8 mouse cellular contexts compared by ENCODE assay signal in the genomic region with DNA sequence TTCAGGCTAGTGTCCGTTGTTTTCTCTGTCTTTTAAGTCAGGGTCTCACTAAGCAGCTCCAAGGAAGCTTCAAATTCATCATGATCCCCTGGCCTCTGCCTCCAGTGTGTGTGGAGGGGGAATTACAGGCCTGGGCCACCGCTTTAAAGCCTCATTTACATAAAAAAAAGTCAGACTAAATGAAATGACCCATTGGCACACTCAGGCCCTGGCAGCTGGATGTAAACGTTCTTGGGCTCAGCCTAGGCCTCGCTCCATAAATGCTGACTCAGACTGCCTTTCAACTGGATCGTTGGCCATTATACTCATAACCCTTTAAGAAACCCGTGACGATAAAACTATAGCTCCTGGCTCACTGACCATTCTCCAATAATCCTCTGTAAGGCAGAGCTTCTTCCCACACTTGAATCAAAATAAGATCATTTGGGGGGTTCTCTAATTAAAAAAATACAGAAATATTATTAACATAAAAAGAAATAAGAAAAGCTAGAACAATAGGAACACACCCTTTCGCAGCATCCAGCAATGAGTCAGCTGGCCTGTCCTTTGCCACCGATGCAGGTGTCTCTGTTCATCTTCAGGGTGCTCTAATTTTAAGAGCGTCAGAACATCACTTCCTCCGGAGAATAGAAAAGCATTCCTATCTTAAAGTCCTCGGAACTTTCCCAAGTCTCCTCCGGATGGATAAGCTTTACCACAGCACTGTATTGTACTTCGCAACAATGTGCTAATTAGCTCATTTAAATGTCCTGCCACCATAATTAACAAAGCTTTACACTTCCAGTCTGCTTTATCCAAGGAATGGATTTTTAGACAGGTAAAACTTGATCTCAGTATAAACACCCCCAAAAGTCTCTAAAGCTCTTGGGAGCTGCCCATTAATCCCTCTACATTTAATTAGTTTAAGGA. TPM values are rescaled to one million over a fixed set of nuclear protein-coding genes. Genes with fewer than 3 reads are reported as not detected.
DNase-seq lines count a peak whose midpoint lies in the region; ATAC-seq and TF ChIP-seq lines count a peak whose summit lies in the region.

No protein-coding gene starts in this region.

- no peak for TF ChIP-seq CTCF in hindbrain, postnatal 0 days (IDR thresholded peaks at IDR 0.05; ENCODE audit: low read depth)

- H3K27me3 ChIP-seq in megakaryocyte, embryonic 14.5 days (replicated peaks), result no peaks in the 10 kb centered on the region
- H3K27me3 ChIP-seq in hindbrain, postnatal 0 days (ENCODE audit: insufficient read depth, low read length), result no peaks in the 10 kb centered on the region
- no peaks in the 10 kb centered on the region for H3K27me3 ChIP-seq in midbrain, embryonic 12.5 days

- WGBS in hindbrain, postnatal 0 days, result 15% methylated on average over 14 of the region's 14 CpGs
- 12% methylated on average over 14 of the region's 14 CpGs for WGBS in midbrain, embryonic 12.5 days

- peak; percentile 37 for DNase-seq in embryo, embryonic 11 days
- DNase-seq in hindbrain, postnatal 0 days (ENCODE audit: low spot score), result peak; percentile 39
- no peak for DNase-seq in thymus, postnatal 10 days (ENCODE audit: low spot score in 2 of 2)
- DNase-seq in cerebellum, postnatal 4 days (ENCODE audit: low spot score in 2 of 2), result no peak

- no peak overlapping the region for H3K9ac ChIP-seq in hindbrain, postnatal 0 days (replicated peaks; ENCODE audit: low read length)
- no peak overlapping the region for H3K9ac ChIP-seq in midbrain, embryonic 12.5 days (replicated peaks)

- peaks cover 3% of the 10 kb centered on the region; the same call in 1 of the 2 replicates for H3K9me3 ChIP-seq in megakaryocyte, embryonic 14.5 days
- H3K9me3 ChIP-seq in hindbrain, postnatal 0 days (ENCODE audit: low read length), result no peaks in the 10 kb centered on the region
- no peaks in the 10 kb centered on the region; the same call in 1 of the 2 replicates for H3K9me3 ChIP-seq in midbrain, embryonic 12.5 days

- no peak for ATAC-seq in megakaryocyte, adult 5-6 weeks (ENCODE audit: poor library complexity, severe bottlenecking)
- peak; percentile 22; the same call in 1 of the 2 replicates for ATAC-seq in hindbrain, postnatal 0 days
- peak; percentile 47; the same call in 1 of the 2 replicates for ATAC-seq in midbrain, embryonic 12.5 days (ENCODE audit: low FRiP score, low read depth)
- ATAC-seq in frontal cortex, adult (ENCODE audit: low TSS enrichment), result no peak

- H3K4me2 ChIP-seq in hindbrain, postnatal 0 days (ENCODE audit: low read depth, low read length), result peak overlapping the region; percentile 62
- peak overlapping the region; percentile 71 for H3K4me2 ChIP-seq in midbrain, embryonic 12.5 days (replicated peaks)

- H3K36me3 ChIP-seq in megakaryocyte, embryonic 14.5 days (replicated peaks; ENCODE audit: low read length), result peaks cover 24% of the 10 kb centered on the region
- no peaks in the 10 kb centered on the region for H3K36me3 ChIP-seq in hindbrain, postnatal 0 days (ENCODE audit: insufficient read depth, low read length)
- H3K36me3 ChIP-seq in midbrain, embryonic 12.5 days, result peaks cover 7% of the 10 kb centered on the region; the same call in 1 of the 2 replicates

- H3K27ac ChIP-seq in hindbrain, postnatal 0 days, result peak overlapping the region; percentile 90
- no peak overlapping the region; the same call in 1 of the 2 replicates for H3K27ac ChIP-seq in midbrain, embryonic 12.5 days (replicated peaks)

- peaks cover 16% of the 10 kb centered on the region for H3K4me1 ChIP-seq in megakaryocyte, embryonic 14.5 days
- no peaks in the 10 kb centered on the region for H3K4me1 ChIP-seq in hindbrain, postnatal 0 days (ENCODE audit: insufficient read depth, low read length)
- peaks cover 14% of the 10 kb centered on the region for H3K4me1 ChIP-seq in midbrain, embryonic 12.5 days

- H3K4me3 ChIP-seq in megakaryocyte, embryonic 14.5 days (replicated peaks), result peak overlapping the region; percentile 98
- H3K4me3 ChIP-seq in hindbrain, postnatal 0 days (ENCODE audit: low read length), result peak overlapping the region; percentile 82
- H3K4me3 ChIP-seq in midbrain, embryonic 12.5 days, result peak overlapping the region; percentile 87

RNA-seq across cellular contexts. Expression of gene Acadl, which starts 1.1 kb away (rescaled TPM):
- 1.5 and 3.2 TPM in 2 replicates for polyA plus RNA-seq in megakaryocyte, embryonic 14.5 days (2012; ENCODE audit: insufficient read depth, low replicate concordance)
- total RNA-seq in megakaryocyte, adult 5-6 weeks (2015), result 75.7 and 87.7 TPM in 2 replicates
- total RNA-seq in megakaryocyte, adult 5-6 weeks (2017), result 54.4 and 62.6 TPM in 2 replicates
- total RNA-seq in hindbrain, postnatal 0 days (2014; rRNA removed), result 7.5 and 7.8 TPM in 2 replicates
- 96.9 and 111 TPM in 2 replicates for polyA plus RNA-seq in hindbrain, postnatal 0 days (2015; fragmentation: Nextera tagmentation; extraction: Ambion mirVana)
- 49.2 and 49.9 TPM in 2 replicates for polyA plus RNA-seq in midbrain, embryonic 12.5 days (2016; fragmentation: Nextera tagmentation; extraction: Ambion mirVana)

RNA-seq across cellular contexts. Expression of gene Kansl1l, which starts 44.7 kb away (rescaled TPM):
- 0.27 TPM in 1 of 2 replicates, not detected in the other for polyA plus RNA-seq in megakaryocyte, embryonic 14.5 days (2012; ENCODE audit: insufficient read depth, low replicate concordance)
- total RNA-seq in megakaryocyte, adult 5-6 weeks (2015), result 23.4 and 24.6 TPM in 2 replicates
- 17.9 and 24.6 TPM in 2 replicates for total RNA-seq in megakaryocyte, adult 5-6 weeks (2017)
- 16.4 and 19.3 TPM in 2 replicates for total RNA-seq in hindbrain, postnatal 0 days (2014; rRNA removed)
- 10.1 and 10.6 TPM in 2 replicates for polyA plus RNA-seq in hindbrain, postnatal 0 days (2015; fragmentation: Nextera tagmentation; extraction: Ambion mirVana)
- 17.2 and 20.7 TPM in 2 replicates for polyA plus RNA-seq in midbrain, embryonic 12.5 days (2016; fragmentation: Nextera tagmentation; extraction: Ambion mirVana)

Comparison
In these comparisons a context has a peak if more than half of its experiments do, and no peak if none do; other contexts are left out.
1. ATAC-seq: peak in hindbrain, postnatal 0 days (single experiment) and midbrain, embryonic 12.5 days (single experiment); none in megakaryocyte, adult 5-6 weeks (single experiment) and frontal cortex, adult (single experiment).
2. DNase-seq: peak in embryo, embryonic 11 days (single experiment) and hindbrain, postnatal 0 days (single experiment); none in thymus, postnatal 10 days (0 of 2) and cerebellum, postnatal 4 days (0 of 2).
3. RNA of gene Acadl, which starts 1.1 kb away (polyA plus RNA-seq): 96.9 to 111 TPM in hindbrain, postnatal 0 days and 49.2 to 49.9 TPM in midbrain, embryonic 12.5 days; 1.5 to 3.2 TPM in megakaryocyte, embryonic 14.5 days; every median in the first group is over 10 times any median in the second.
4. Peak in every context shown above with its lines, with median percentiles within 50 percentile points of each other: H3K4me3 ChIP-seq.